Mouse (Mus musculus) forebrain, embryonic 16.5 days (tissue): ENCODE data around the gene Rapgefl1. TPM values are rescaled to one million over a fixed set of nuclear protein-coding genes. Genes with fewer than 3 reads are reported as not detected.
A peak's percentile ranks its signal among the peaks of the same experiment; 100 is the strongest.

Experiments used
- ATAC-seq: fragments of 200-750 bp; cut with Nextera tagmentation; 2 replicates; pipeline ENCODE4 v1.8.0; 2017; ENCODE audit warnings: mild to moderate bottlenecking, moderate library complexity
- H3K27ac ChIP-seq: fragments of 300-500 bp; sonication (generic); 2 replicates; pipeline ENCODE4 v1.5.1; 2014; ENCODE audit warnings: low read length, control low read depth
- H3K27me3 ChIP-seq: fragments of 300-500 bp; sonication (generic); replicated peaks from 2 replicates; pipeline ENCODE4 v1.6.1; 2014; ENCODE audit warnings: low read length; ENCODE audit not compliant: control insufficient read depth, insufficient read depth
- H3K36me3 ChIP-seq: fragments of 300-500 bp; sonication (generic); 2 replicates; pipeline ENCODE4 v1.6.1; 2014; ENCODE audit not compliant: control insufficient read depth, insufficient read depth
- H3K4me1 ChIP-seq: fragments of 300-500 bp; sonication (generic); replicated peaks from 2 replicates; pipeline ENCODE4 v1.6.1; 2014; ENCODE audit warnings: low read length; ENCODE audit not compliant: control insufficient read depth, insufficient read depth
- H3K4me2 ChIP-seq: fragments of 300-500 bp; sonication (generic); 2 replicates; pipeline ENCODE4 v1.6.1; 2014; ENCODE audit warnings: mild to moderate bottlenecking, low read length, control low read depth
- H3K4me3 ChIP-seq: fragments of 300-500 bp; sonication (generic); replicated peaks from 2 replicates; pipeline ENCODE4 v1.5.1; 2014; ENCODE audit warnings: mild to moderate bottlenecking, low read length, control low read depth
- H3K9ac ChIP-seq: fragments of 300-500 bp; sonication (generic); replicated peaks from 2 replicates; pipeline ENCODE4 v1.6.1; 2014; ENCODE audit warnings: low read depth, low read length, control low read depth
- H3K9me3 ChIP-seq: fragments of 300-500 bp; sonication (generic); 2 replicates; pipeline ENCODE4 v1.6.1; 2016; ENCODE audit warnings: low read length; ENCODE audit not compliant: control insufficient read depth
- WGBS: fragments of 180-500 bp; shearing (Covaris S2); extraction: QIAGEN DNeasy Blood & Tissue Kit; methylation state at CpG from one replicate; pipeline ENCODE4 v1.1.7; 2014; 5-methylcytosine and 5-hydroxymethylcytosine counted together
- polyA plus RNA-seq: library from polyadenylated mRNA; unstranded; fragments of >200 nt; fragmentation: Nextera tagmentation; extraction: Ambion mirVana; gene quantifications from 2 replicates; pipeline ENCODE4 v1.2.1, GENCODE M21; 2015

The Rapgefl1 gene
- polyA plus RNA-seq, 1 experiment from 2014 or later: 7.3 TPM

DNA sequence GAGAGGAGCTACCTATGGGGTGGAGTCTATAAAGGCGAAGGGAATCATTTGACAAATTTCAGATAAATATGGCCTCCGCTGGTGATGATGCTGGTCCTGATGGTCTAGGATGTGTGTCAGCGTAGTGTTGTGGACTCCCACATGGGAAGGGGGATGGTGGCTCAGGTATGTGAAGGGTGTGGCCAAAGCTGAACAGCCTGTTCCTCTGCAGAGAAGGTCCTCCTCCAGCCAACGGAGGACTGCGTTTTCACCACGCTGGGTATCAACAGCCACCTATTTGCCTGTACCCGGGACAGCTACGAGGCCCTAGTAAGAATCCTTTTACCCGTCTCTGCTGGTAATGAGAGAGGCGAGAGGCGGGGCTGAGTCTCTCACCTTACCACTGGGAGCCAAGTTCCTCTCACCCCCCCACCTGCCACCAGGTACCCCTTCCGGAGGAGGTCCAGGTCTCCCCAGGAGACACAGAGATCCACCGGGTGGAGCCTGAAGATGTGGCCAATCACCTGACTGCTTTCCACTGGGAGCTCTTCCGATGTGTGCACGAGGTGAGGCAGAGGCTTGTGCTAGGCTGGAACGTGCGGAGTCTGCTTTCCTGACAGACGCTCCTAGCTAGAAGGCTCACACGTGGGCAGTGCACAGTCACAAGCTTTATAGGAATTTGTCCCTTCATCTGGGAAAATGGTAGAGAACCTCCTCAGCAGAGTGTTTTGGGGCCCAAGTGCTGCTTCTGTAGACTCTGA, 10.4 kb downstream of the Rapgefl1 start:
- no peak overlapping the region for H3K9ac ChIP-seq
- no peaks in the 10 kb centered on the region for H3K36me3 ChIP-seq
- no peak for ATAC-seq
- H3K4me3 ChIP-seq: no peak overlapping the region
- no peaks in the 10 kb centered on the region for H3K9me3 ChIP-seq
- 76% methylated on average over 19 of the region's 19 CpGs for WGBS
- peaks cover 16% of the 10 kb centered on the region for H3K4me1 ChIP-seq
- no peak overlapping the region for H3K27ac ChIP-seq
- no peaks in the 10 kb centered on the region for H3K27me3 ChIP-seq
- H3K4me2 ChIP-seq: no peak overlapping the region

DNA sequence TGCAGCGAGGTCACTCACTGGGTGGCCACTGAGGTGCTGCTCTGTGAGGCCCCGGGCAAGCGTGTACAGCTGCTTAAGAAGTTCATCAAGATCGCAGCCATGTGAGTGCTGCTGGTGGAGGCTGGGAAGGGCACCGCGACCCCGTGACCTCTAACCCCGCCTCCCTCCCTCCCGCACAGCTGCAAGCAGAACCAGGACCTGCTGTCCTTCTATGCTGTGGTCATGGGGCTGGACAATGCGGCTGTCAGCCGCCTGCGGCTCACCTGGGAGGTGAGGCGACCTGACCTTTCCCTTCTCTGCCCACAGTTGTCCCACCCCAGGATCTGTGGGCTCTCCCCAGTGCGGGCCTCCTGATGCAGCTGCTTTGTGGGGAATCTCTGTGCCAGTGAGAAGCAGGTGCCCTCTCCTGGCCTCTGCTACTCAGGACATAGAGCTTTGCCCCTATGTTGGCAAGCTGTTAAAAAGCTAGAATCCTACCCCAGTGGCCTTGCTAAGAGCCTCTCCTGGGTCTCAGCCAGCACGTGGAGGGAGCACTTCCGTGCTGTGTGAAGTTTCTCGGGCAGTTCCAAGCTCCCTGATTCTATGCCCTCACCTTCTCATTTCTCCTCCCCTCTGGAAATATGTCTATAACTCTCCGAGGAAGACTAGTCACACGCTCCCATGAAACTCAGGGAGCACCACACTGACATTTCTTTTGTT, 12.8 kb downstream of the Rapgefl1 start:
- Histone ChIP-seq H3K27ac (no peak overlapping the region), H3K4me2 (no peak overlapping the region), H3K9ac (no peak overlapping the region), H3K4me3 (no peak overlapping the region), H3K9me3 (no peaks in the 10 kb centered on the region), H3K36me3 (no peaks in the 10 kb centered on the region), H3K4me1 (peaks cover 16% of the 10 kb centered on the region), H3K27me3 (no peaks in the 10 kb centered on the region)
- 13% methylated on average over 19 of the region's 19 CpGs for WGBS
- no peak for ATAC-seq

DNA sequence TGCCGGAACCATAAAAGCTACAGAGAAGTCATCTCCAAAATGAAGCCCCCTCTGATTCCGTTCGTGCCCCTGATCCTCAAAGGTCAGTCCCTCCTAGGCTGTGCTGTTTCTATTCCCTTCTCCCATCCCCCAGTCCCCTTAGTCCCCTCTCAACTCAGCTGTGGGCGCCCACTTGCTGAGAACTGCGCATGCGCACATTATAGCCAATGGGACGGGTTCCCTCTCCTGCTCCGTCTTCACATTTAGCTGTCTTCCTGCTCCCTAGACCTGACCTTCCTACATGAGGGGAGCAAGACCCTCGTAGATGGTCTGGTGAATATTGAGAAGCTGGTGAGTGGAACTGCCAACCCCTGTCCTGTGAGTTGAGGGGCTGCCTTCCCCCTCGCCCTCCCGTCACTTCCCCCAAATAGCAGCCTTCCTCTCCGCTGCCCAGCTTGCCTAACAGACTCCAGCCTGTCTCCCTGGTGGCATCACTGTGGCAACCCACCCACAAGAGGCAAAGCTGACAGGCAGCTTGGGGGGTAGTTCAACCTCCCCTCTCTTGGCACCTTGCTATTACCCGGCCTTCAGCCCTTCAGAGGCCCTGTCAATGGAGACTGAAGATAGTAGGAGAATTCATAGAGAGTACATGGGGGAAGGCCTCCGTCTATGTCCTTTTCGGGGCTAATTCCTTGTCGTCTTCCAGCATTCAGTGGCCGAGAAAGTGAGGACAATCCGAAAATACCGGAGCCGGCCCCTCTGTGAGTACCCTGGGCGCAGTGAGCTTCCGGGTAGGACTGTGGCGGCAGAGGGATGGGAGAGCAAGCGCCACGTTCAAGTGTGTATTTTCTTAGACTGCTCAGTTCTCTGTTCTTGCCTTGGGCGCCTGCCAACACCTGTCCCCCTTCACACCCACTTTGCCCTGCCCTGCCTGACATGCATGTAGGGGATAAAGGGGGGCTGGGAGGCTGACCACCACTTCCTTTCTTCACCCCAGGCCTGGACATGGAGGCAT, 13.8 kb downstream of the Rapgefl1 start:
- H3K27ac ChIP-seq: no peak overlapping the region
- peak overlapping the region; percentile 40 for H3K4me2 ChIP-seq
- H3K36me3 ChIP-seq: no peaks in the 10 kb centered on the region
- ATAC-seq: peak; percentile 59; the same call in 1 of the 2 replicates
- 56% methylated on average over 26 of the region's 26 CpGs for WGBS
- 0 out of 2 replicates have a peak overlapping the region, but pooled peaks have one; percentile 20 for H3K9ac ChIP-seq
- peak overlapping the region; percentile 21 for H3K4me3 ChIP-seq
- peaks cover 16% of the 10 kb centered on the region for H3K4me1 ChIP-seq
- H3K27me3 ChIP-seq: no peaks in the 10 kb centered on the region
- no peaks in the 10 kb centered on the region for H3K9me3 ChIP-seq

DNA sequence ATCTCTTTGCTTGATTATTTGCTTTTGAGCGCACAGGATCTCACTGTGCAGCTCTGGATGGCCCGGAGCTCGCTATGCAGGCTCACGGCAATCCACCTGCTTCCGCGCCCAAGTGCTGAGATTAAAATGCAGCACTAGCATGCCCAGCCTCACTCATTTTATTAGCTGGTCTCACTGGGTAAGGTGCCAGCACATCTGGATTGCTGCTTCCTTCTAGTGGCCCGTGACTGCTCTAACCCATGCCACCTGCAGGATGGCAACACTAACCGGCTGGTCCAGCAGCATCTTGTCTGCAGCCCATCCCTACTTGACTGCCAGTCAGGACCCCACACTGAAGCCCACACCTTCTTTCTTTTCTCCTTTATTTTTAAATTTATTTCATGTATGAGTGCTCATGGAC, 17.5 kb downstream of the Rapgefl1 start:
- H3K27ac ChIP-seq: no peak overlapping the region
- H3K4me2 ChIP-seq: no peak overlapping the region
- H3K9me3 ChIP-seq: no peaks in the 10 kb centered on the region
- WGBS: 81% methylated on average over 8 of the region's 8 CpGs
- H3K9ac ChIP-seq: no peak overlapping the region
- no peaks in the 10 kb centered on the region for H3K27me3 ChIP-seq
- H3K4me3 ChIP-seq: no peak overlapping the region
- H3K36me3 ChIP-seq: no peaks in the 10 kb centered on the region
- no peak for ATAC-seq
- H3K4me1 ChIP-seq: peaks cover 16% of the 10 kb centered on the region

DNA sequence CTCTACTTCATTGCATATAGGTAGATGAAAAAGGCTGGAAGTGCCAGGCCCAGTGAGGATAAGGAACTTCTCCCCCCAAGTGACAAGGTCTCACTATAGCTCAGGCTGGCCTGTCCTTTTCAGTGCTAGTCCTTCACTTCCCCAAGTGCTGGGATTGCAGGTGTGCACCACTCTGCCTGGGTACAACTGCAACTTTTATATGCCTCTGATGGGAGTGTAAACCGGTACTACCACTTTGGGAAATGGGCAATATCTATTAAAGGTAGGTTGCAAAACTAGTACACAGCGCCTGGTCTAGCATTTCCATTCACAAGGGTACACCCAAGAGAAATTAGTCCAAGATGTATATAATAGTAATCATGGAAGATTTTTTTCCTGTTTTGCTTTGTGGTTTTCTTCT, 18.1 kb downstream of the Rapgefl1 start:
- Histone ChIP-seq H3K36me3 (no peaks in the 10 kb centered on the region), H3K27me3 (no peaks in the 10 kb centered on the region), H3K4me3 (no peak overlapping the region), H3K9ac (no peak overlapping the region), H3K9me3 (no peaks in the 10 kb centered on the region), H3K27ac (no peak overlapping the region), H3K4me1 (peaks cover 12% of the 10 kb centered on the region), H3K4me2 (no peak overlapping the region)
- no peak for ATAC-seq
- WGBS: 98% methylated on average over 2 of the region's 2 CpGs

DNA sequence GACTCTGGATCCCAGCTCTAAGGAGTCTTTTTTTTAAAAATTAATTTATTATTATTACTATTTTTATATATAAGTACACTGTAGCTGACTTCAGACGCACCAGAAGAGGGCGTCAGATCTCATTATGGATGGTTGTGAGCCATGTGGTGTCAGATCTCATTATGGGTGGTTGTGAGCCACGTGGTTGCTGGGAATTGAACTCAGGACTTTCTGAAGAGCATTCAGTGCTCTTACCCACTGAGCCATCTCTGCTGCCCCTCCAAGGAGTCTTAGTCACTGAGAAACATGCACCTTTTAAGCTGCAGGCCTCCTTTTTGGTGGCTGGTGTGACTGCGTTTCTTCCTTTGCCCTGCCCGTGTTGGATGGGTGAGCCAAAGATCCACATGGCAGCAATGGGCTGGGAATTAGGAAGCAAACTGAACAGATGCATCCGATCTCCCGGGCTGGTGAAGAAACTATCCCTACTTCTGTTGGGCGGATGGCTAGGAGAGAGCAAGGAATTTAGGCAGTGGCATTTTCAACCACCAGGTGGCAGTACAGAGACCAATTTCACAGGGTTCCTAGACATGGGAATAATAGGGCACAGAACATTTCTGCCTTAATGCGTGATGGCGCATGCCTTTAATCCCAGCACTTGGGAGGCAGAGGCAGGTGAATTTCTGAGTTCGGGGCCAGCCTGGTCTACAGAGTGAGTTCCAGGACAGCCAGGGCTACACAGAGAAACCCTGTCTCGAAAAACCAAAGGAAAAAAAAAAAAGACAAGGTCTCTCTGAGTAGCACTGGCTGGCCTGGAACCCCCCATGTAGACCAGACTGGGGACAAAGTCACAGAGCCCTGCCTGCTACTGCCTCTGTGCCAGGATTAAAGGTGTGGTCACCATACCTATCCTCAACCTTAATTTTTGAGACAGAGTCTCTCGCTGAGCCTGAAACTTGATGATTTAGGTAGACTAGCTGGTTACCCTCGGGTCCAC, 22.5 kb downstream of the Rapgefl1 start:
- H3K36me3 ChIP-seq: no peaks in the 10 kb centered on the region
- H3K9ac ChIP-seq: no peak overlapping the region
- no peak overlapping the region for H3K4me2 ChIP-seq
- no peaks in the 10 kb centered on the region for H3K27me3 ChIP-seq
- peak; percentile 41; the same call in 1 of the 2 replicates for ATAC-seq
- H3K4me3 ChIP-seq: no peak overlapping the region
- peaks cover 3% of the 10 kb centered on the region for H3K4me1 ChIP-seq
- WGBS: 31% methylated on average over 13 of the region's 14 CpGs
- no peaks in the 10 kb centered on the region for H3K9me3 ChIP-seq
- no peak overlapping the region for H3K27ac ChIP-seq

DNA sequence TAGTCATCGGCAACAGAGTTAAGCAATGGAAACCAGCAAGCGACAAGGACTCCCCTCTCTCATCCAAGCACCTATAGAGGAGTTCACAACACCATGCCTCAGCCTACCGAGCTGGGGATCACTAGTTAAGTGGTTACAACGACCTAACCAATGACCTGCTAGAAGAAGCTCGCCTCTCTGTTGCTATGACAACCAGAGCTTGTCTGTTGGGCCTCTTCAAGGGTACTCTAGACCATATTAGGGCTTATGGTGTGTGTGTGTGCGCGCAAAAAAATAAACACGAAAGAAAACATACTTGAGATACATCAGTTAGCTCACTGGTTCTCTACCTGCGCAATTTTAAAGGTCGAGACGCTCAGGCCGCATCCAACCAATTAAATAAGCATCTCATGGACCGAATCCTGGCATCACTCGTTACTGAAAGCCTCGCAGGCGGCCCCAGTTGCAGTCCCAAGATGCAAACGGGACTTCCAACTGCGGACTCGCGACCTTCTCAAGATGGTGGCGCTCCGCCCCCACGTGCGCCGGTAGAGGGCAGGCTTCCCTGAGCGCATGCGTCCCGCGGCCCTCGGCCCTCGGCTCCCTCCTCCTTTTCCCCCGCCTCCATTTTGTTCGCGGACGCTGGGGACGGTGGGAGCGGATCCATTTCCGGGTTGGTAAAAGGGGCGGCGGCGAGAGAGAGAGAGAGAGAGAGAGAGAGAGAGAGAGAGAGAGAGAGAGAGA, 26.6 kb downstream of the Rapgefl1 start, which contains the start of gene Wipf2:
Gene Wipf2, plus strand, starts transcription at position 611 of the 723 bp plus-strand sequence.
- H3K4me1 ChIP-seq: peaks cover 14% of the 10 kb centered on the region
- H3K4me3 ChIP-seq: peak within 1 kb of the TSS; percentile 68
- no peaks in the 10 kb centered on the region for H3K9me3 ChIP-seq
- peak; percentile 93 for ATAC-seq
- H3K27ac ChIP-seq: peak within 1 kb of the TSS; percentile 93
- peak within 1 kb of the TSS; percentile 69 for H3K9ac ChIP-seq
- no peaks in the 10 kb centered on the region for H3K27me3 ChIP-seq
- peaks cover 5% of the 10 kb centered on the region; the same call in 1 of the 2 replicates for H3K36me3 ChIP-seq
- 9% methylated on average over 39 of the region's 41 CpGs for WGBS
- peak within 1 kb of the TSS; percentile 61 for H3K4me2 ChIP-seq
